Mouse (Mus musculus): ENCODE measurements around the gene Lipo2.
"Not testable (repeated sequence)": the region's sequence is repeated elsewhere in the genome, so short reads cannot be mapped to it uniquely, and the experiment has no call there.

Gene Lipo2

GRCm38 (mm10) chr19:33751259-33751658, at the start of gene Lipo2:
Gene Lipo2 (minus strand): TSS chr19:33751359.
- not testable (repeated sequence) for DNase-seq (ENCODE audit: low spot score)

GRCm38 (mm10) chr19:33787359-33787758, 36.2 kb upstream of the Lipo2 start, which contains the start of gene Lipo1:
Gene Lipo1 (minus strand): TSS chr19:33787459.
- DNase-seq (ENCODE audit: low spot score): not testable (repeated sequence)

GRCm38 (mm10) chr19:33786576-33787277, 35.6 kb upstream of the Lipo2 start:
- no peak for DNase-seq (ENCODE audit: low spot score)

GRCm38 (mm10) chr19:33761287-33762086, 10.3 kb upstream of the Lipo2 start, which contains the start of gene Lipo3:
Gene Lipo3 (minus strand): TSS chr19:33761951.
- not testable (repeated sequence) for DNase-seq (ENCODE audit: low spot score)

Data from c-Kit-positive CD71-positive TER-119-positive erythroid progenitor cells, embryonic 14.5 days (primary cell).